Mouse (Mus musculus): Measurements from ENCODE around the gene Auts2. TPM values are rescaled to one million over a fixed set of nuclear protein-coding genes. Genes with fewer than 3 reads are reported as not detected.

Auts2 gene
- 0.42 to 0.97 TPM (median 0.58 TPM) in 4 replicates for total RNA-seq (2023; ENCODE audit: inconsistent age)

GRCm38 (mm10) chr5:132543118-132544071, at the start of gene Auts2:
Auts2 (minus strand) TSS chr5:132543344.

